Mouse (Mus musculus) neural tube, embryonic 15.5 days (tissue): Measurements from ENCODE around the gene Primpol. TPM values are rescaled to one million over a fixed set of nuclear protein-coding genes. Genes with fewer than 3 reads are reported as not detected.
"Not testable (repeated sequence)": the region's sequence is repeated elsewhere in the genome, so short reads cannot be mapped to it uniquely, and the experiment has no call there.

Experiments
- ATAC-seq: fragments of 200-750 bp; cut with Nextera tagmentation; 2 replicates; pipeline ENCODE4 v1.8.0; 2017; ENCODE audit warnings: mild to moderate bottlenecking, moderate TSS enrichment, moderate library complexity; ENCODE audit not compliant: low FRiP score
- H3K27ac ChIP-seq: fragments of 300-500 bp; sonication (generic); replicated peaks from 2 replicates; pipeline ENCODE4 v1.5.1; 2015; ENCODE audit warnings: mild to moderate bottlenecking, inconsistent platforms
- H3K27me3 ChIP-seq: fragments of 300-500 bp; sonication (generic); replicated peaks from 2 replicates; pipeline ENCODE4 v1.6.1; 2015; ENCODE audit warnings: inconsistent platforms
- H3K36me3 ChIP-seq: fragments of 300-500 bp; sonication (generic); 2 replicates; pipeline ENCODE4 v1.6.1; 2015; ENCODE audit warnings: inconsistent platforms
- H3K4me1 ChIP-seq: fragments of 300-500 bp; sonication (generic); 2 replicates; pipeline ENCODE4 v1.6.1; 2015; ENCODE audit warnings: inconsistent platforms
- H3K4me2 ChIP-seq: fragments of 300-500 bp; sonication (generic); 2 replicates; pipeline ENCODE4 v1.6.1; 2015; ENCODE audit warnings: inconsistent platforms, mild to moderate bottlenecking, moderate library complexity
- H3K4me3 ChIP-seq: fragments of 300-500 bp; sonication (generic); replicated peaks from 2 replicates; pipeline ENCODE4 v1.5.1; 2015; ENCODE audit warnings: mild to moderate bottlenecking, inconsistent platforms
- H3K9ac ChIP-seq: fragments of 300-500 bp; sonication (generic); replicated peaks from 2 replicates; pipeline ENCODE4 v1.6.1; 2015; ENCODE audit warnings: mild to moderate bottlenecking, inconsistent platforms
- H3K9me3 ChIP-seq: fragments of 300-500 bp; sonication (generic); replicated peaks from 2 replicates; pipeline ENCODE4 v1.6.1; 2016; ENCODE audit warnings: inconsistent platforms
- WGBS: fragments of 180-500 bp; shearing (Covaris S2); methylation state at CpG from one replicate; pipeline ENCODE4 v1.1.7; 2015; ENCODE audit warnings: mixed read lengths; 5-methylcytosine and 5-hydroxymethylcytosine counted together
- polyA plus RNA-seq: library from polyadenylated mRNA; unstranded; fragments of >200 nt; fragmentation: Nextera tagmentation; extraction: Ambion mirVana; gene quantifications from 2 replicates; pipeline ENCODE4 v1.2.1, GENCODE M21; 2015

Gene Primpol
- polyA plus RNA-seq, 1 experiment from 2014 or later = 8.4 TPM

- H3K36me3 ChIP-seq = no peaks in the 10 kb centered on the region
- no peaks in the 10 kb centered on the region for H3K27me3 ChIP-seq
- no peak overlapping the region for H3K4me2 ChIP-seq
- H3K4me1 ChIP-seq = no peaks in the 10 kb centered on the region
- ATAC-seq = no peak
- no peak overlapping the region for H3K4me3 ChIP-seq
- 92% methylated on average over 7 of the region's 7 CpGs for WGBS
- no peak overlapping the region for H3K27ac ChIP-seq
- H3K9me3 ChIP-seq = no peaks in the 10 kb centered on the region
- H3K9ac ChIP-seq = no peak overlapping the region
Observed at GRCm38 (mm10) chr8:46599314-46599904, 17.6 kb downstream of the Primpol start.

- Histone ChIP-seq H3K36me3 (no peaks in the 10 kb centered on the region), H3K4me1 (no peaks in the 10 kb centered on the region), H3K27me3 (no peaks in the 10 kb centered on the region), H3K4me3 (no peak overlapping the region), H3K9ac (no peak overlapping the region), H3K27ac (no peak overlapping the region), H3K4me2 (no peak overlapping the region), H3K9me3 (no peaks in the 10 kb centered on the region)
- ATAC-seq = no peak
- WGBS = 95% methylated on average over 5 of the region's 5 CpGs
Observed at GRCm38 (mm10) chr8:46598753-46599152, 18.3 kb downstream of the Primpol start.

- no peaks in the 10 kb centered on the region for H3K36me3 ChIP-seq
- no peaks in the 10 kb centered on the region for H3K9me3 ChIP-seq
- H3K4me1 ChIP-seq = no peaks in the 10 kb centered on the region
- 96% methylated on average over 2 of the region's 2 CpGs for WGBS
- no peaks in the 10 kb centered on the region for H3K27me3 ChIP-seq
- H3K4me2 ChIP-seq = no peak overlapping the region
- ATAC-seq = no peak
- no peak overlapping the region for H3K9ac ChIP-seq
- no peak overlapping the region for H3K27ac ChIP-seq
- no peak overlapping the region for H3K4me3 ChIP-seq
Observed at GRCm38 (mm10) chr8:46598114-46598513, 18.9 kb downstream of the Primpol start.

- Histone ChIP-seq H3K4me2 (no peak overlapping the region), H3K36me3 (no peaks in the 10 kb centered on the region), H3K27ac (no peak overlapping the region), H3K9ac (no peak overlapping the region), H3K4me1 (no peaks in the 10 kb centered on the region), H3K4me3 (no peak overlapping the region), H3K27me3 (no peaks in the 10 kb centered on the region), H3K9me3 (no peaks in the 10 kb centered on the region)
- WGBS = 84% methylated on average over 2 of the region's 2 CpGs
- no peak for ATAC-seq
Observed at GRCm38 (mm10) chr8:46597411-46597810, 19.6 kb downstream of the Primpol start.

- H3K4me1 ChIP-seq = no peaks in the 10 kb centered on the region
- no peak for ATAC-seq
- H3K36me3 ChIP-seq = no peaks in the 10 kb centered on the region
- no peak overlapping the region for H3K9ac ChIP-seq
- WGBS = 81% methylated on average over 2 of the region's 2 CpGs
- H3K27me3 ChIP-seq = no peaks in the 10 kb centered on the region
- H3K9me3 ChIP-seq = no peaks in the 10 kb centered on the region
- H3K4me2 ChIP-seq = no peak overlapping the region
- H3K4me3 ChIP-seq = no peak overlapping the region
- H3K27ac ChIP-seq = no peak overlapping the region
Observed at GRCm38 (mm10) chr8:46596530-46596929, 20.5 kb downstream of the Primpol start.

GRCm38 (mm10) chr8:46595593-46595992, 21.4 kb downstream of the Primpol start:
- 98% methylated on average over 2 of the region's 2 CpGs for WGBS
- Histone ChIP-seq H3K4me3 (no peak overlapping the region), H3K4me2 (no peak overlapping the region), H3K9ac (no peak overlapping the region), H3K9me3 (no peaks in the 10 kb centered on the region), H3K27ac (no peak overlapping the region), H3K4me1 (no peaks in the 10 kb centered on the region), H3K36me3 (no peaks in the 10 kb centered on the region), H3K27me3 (no peaks in the 10 kb centered on the region)
- no peak for ATAC-seq

- no peaks in the 10 kb centered on the region for H3K9me3 ChIP-seq
- no peaks in the 10 kb centered on the region for H3K27me3 ChIP-seq
- ATAC-seq = no peak
- H3K4me3 ChIP-seq = no peak overlapping the region
- 76% methylated on average over 2 of the region's 2 CpGs for WGBS
- H3K9ac ChIP-seq = no peak overlapping the region
- no peaks in the 10 kb centered on the region for H3K4me1 ChIP-seq
- no peak overlapping the region for H3K27ac ChIP-seq
- no peak overlapping the region for H3K4me2 ChIP-seq
- H3K36me3 ChIP-seq = no peaks in the 10 kb centered on the region
Observed at GRCm38 (mm10) chr8:46593772-46594171, 23.2 kb downstream of the Primpol start.

- H3K4me3 ChIP-seq = no peak overlapping the region
- H3K4me1 ChIP-seq = no peaks in the 10 kb centered on the region
- H3K27ac ChIP-seq = no peak overlapping the region
- no peak overlapping the region for H3K4me2 ChIP-seq
- no peaks in the 10 kb centered on the region for H3K27me3 ChIP-seq
- no peak for ATAC-seq
- WGBS = 82% methylated on average over 8 of the region's 8 CpGs
- no peaks in the 10 kb centered on the region for H3K36me3 ChIP-seq
- no peak overlapping the region for H3K9ac ChIP-seq
- H3K9me3 ChIP-seq = no peaks in the 10 kb centered on the region
Observed at GRCm38 (mm10) chr8:46593067-46593466, 23.9 kb downstream of the Primpol start.

GRCm38 (mm10) chr8:46588663-46589062, 28.3 kb downstream of the Primpol start:
- H3K27ac ChIP-seq = no peak overlapping the region
- no peaks in the 10 kb centered on the region for H3K4me1 ChIP-seq
- no peak overlapping the region for H3K4me3 ChIP-seq
- WGBS = 95% methylated on average over 2 of the region's 2 CpGs
- no peaks in the 10 kb centered on the region for H3K9me3 ChIP-seq
- no peaks in the 10 kb centered on the region for H3K36me3 ChIP-seq
- no peak overlapping the region for H3K9ac ChIP-seq
- H3K27me3 ChIP-seq = no peaks in the 10 kb centered on the region
- no peak for ATAC-seq
- H3K4me2 ChIP-seq = no peak overlapping the region

- ATAC-seq = no peak
Observed at GRCm38 (mm10) chr8:46587911-46588310, 29.1 kb downstream of the Primpol start.

GRCm38 (mm10) chr8:46585576-46585975, 31.4 kb downstream of the Primpol start:
- Histone ChIP-seq H3K4me2 (no peak overlapping the region), H3K27ac (no peak overlapping the region), H3K27me3 (no peaks in the 10 kb centered on the region), H3K4me1 (no peaks in the 10 kb centered on the region), H3K9me3 (no peaks in the 10 kb centered on the region), H3K4me3 (no peak overlapping the region), H3K36me3 (peaks cover 2% of the 10 kb centered on the region; the same call in 1 of the 2 replicates), H3K9ac (no peak overlapping the region)
- no peak for ATAC-seq
- 83% methylated on average over 3 of the region's 3 CpGs for WGBS

More at GRCm38 (mm10) chr8:46587911-46588310, 29.1 kb downstream of the Primpol start:
- H3K4me2 ChIP-seq = no peak overlapping the region
- H3K4me1 ChIP-seq = no peaks in the 10 kb centered on the region
- H3K9me3 ChIP-seq = no peaks in the 10 kb centered on the region
- no peaks in the 10 kb centered on the region for H3K36me3 ChIP-seq
- H3K27ac ChIP-seq = no peak overlapping the region
- no peak overlapping the region for H3K4me3 ChIP-seq
- H3K27me3 ChIP-seq = no peaks in the 10 kb centered on the region
- no peak overlapping the region for H3K9ac ChIP-seq
- WGBS = 91% methylated on average over 5 of the region's 5 CpGs

GRCm38 (mm10) chr8:46584328-46584727, 32.7 kb downstream of the Primpol start:
- H3K27me3 ChIP-seq, H3K9me3 ChIP-seq, H3K9ac ChIP-seq, H3K36me3 ChIP-seq, H3K4me3 ChIP-seq, H3K27ac ChIP-seq, H3K4me2 ChIP-seq, H3K4me1 ChIP-seq, ATAC-seq: not testable (repeated sequence)
- WGBS = 45% methylated on average over 4 of the region's 4 CpGs

- no peaks in the 10 kb centered on the region for H3K9me3 ChIP-seq
- 94% methylated on average over 9 of the region's 9 CpGs for WGBS
- peaks cover 38% of the 10 kb centered on the region for H3K36me3 ChIP-seq
- H3K9ac ChIP-seq = no peak overlapping the region
- no peak overlapping the region for H3K4me3 ChIP-seq
- H3K27me3 ChIP-seq = no peaks in the 10 kb centered on the region
- no peak for ATAC-seq
- no peak overlapping the region for H3K27ac ChIP-seq
- no peaks in the 10 kb centered on the region for H3K4me1 ChIP-seq
- H3K4me2 ChIP-seq = no peak overlapping the region
Observed at GRCm38 (mm10) chr8:46578794-46579193, 38.2 kb downstream of the Primpol start.
